Mouse (Mus musculus) right cerebral cortex, postnatal 4 days (tissue): ENCODE measurements at regions not wholly inside any gene's neighbourhood (a gene's known extent, or its start where the extent isn't known, plus 50 kb on each side); places are given as distances from the start of the nearest gene placed in this dataset.

Experiments used
- DNase-seq: peaks from one replicate; pipeline ENCODE4 v3.0.0-alpha.2; 2022

- no peak for DNase-seq
Observed at GRCm38 (mm10) chr1:77307745-77308144, 207.1 kb downstream of the Epha4 start.

GRCm38 (mm10) chr1:77313119-77313518 lies 201.8 kb downstream of the Epha4 start:
- no peak for DNase-seq

GRCm38 (mm10) chr1:77315347-77315746 lies 199.5 kb downstream of the Epha4 start:
- no peak for DNase-seq

- DNase-seq = no peak
Observed at GRCm38 (mm10) chr1:77316198-77316597, 198.7 kb downstream of the Epha4 start.
